Mouse (Mus musculus) layer of hippocampus, adult 2 months (tissue): ENCODE results near the gene 4931428F04Rik. TPM values are rescaled to one million over a fixed set of nuclear protein-coding genes. Genes with fewer than 3 reads are reported as not detected.
A peak's percentile ranks its signal among the peaks of the same experiment; 100 is the strongest.

ENCODE experiments used
- DNase-seq, 2 experiments: peaks; one replicate each; pipeline ENCODE4 v3.0.0; 2022; ENCODE audit warnings: low spot score in 2 of 2
- H3K27ac ChIP-seq: fragments of 200-600 bp; 2 replicates; pipeline ENCODE4 v1.8.1; 2022
- H3K4me3 ChIP-seq: fragments of 200-600 bp; 2 replicates; pipeline ENCODE4 v1.8.1; 2022; ENCODE audit warnings: mild to moderate bottlenecking
- CTCF ChIP-seq: fragments of 200-600 bp; conservative IDR thresholded peaks from 2 replicates; pipeline ENCODE4 v1.8.1; 2022; ENCODE audit warnings: antibody characterized with exemption, mild to moderate bottlenecking, moderate library complexity
- total RNA-seq, 2 experiments: library from RNA; stranded (reverse); gene quantifications; 2 replicates each; pipeline ENCODE4 v1.2.3; 2021

Gene 4931428F04Rik
- total RNA-seq, 2 experiments from 2014 or later: 20.0 to 24.4 TPM

GRCm38 (mm10) chr8:105259721-105260320, 29.8 kb downstream of the 4931428F04Rik start:
- H3K27ac ChIP-seq: no peak overlapping the region
- TF ChIP-seq CTCF: peak; percentile 98
- peak; percentile 41 to 75 for DNase-seq

DNA sequence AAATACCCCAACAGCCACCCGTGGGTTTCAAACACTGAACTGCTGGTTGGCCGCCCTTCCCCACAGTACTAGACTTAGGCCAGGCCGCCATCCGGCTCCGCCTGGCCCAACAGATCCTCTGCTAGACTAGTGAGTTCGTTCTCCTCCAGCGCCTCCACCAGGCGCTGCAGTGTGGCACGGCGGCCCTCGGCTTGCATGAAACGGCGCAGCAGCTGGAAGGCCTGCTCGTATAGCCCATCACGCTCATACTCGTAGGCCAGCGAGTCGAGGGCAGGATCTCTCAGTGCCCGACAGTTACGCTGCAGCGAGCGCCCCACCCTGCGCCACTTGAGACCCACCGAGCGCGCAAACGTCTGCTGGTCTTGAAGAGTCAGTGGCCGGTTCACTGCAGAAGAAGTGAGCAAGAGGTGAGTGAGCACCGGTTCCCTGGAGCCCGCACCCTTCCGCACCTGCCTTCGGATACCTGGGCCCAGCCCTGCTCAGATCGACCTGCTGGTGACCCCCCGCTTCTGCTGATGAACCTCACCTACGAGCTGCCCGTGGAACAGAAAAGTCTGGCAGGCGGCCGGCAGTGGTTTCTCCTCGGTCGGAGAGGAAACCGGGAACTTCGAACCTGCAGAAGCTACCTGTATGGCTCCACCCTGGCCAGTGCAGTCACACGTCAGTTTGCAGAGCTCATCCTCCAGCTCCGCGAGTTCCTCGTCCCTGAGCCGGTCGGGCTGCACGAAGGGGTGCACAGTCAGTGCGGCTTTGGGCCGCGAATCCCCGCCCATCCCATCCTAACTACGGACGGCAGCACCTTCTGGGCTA, 30.5 kb downstream of the 4931428F04Rik start:
- peak overlapping the region; percentile 47 for H3K4me3 ChIP-seq
- DNase-seq: no peak
- no peak overlapping the region for H3K27ac ChIP-seq
- TF ChIP-seq CTCF: peak; percentile 28

More at GRCm38 (mm10) chr8:105259721-105260320, 29.8 kb downstream of the 4931428F04Rik start:
- peak overlapping the region; percentile 47 for H3K4me3 ChIP-seq

DNA sequence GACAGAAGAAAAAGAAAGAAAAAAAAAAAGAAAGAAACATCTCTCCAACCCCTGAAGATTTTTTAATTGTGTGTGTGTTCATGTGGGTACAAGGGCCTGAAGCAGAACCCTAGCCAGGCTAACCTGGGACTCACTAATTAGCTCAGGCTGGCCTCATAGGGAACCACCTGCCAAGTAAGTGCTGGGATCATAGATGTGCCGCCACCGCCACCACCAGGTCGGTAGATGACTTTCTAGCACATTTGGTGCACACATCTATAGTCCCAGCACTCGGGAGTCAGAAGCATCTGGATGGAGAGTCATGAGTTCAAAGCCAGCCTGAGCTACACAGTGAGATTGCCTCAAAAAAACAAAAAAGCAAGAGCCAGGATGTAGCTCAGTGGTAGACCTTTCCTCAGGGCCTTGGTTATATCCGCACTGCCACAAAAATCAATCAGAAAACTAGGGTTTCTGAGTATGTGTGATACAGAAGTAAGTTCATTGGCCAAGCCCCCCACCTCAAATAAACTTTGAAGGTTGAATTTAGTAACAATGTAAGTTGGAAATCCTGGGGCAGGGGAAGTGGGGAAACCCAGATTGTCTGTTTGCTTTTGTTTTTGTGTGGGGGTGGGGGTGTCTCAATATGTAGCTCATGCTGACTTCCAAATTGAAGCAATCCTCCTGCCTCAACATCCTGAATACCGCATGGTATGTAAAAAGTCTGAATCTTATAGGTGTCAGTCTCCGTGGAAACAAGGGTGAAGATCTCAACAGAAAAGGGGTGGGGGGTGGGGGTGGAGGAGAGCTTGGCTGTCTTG, 32.1 kb downstream of the 4931428F04Rik start:
- H3K27ac ChIP-seq: no peak overlapping the region
- no peak overlapping the region for H3K4me3 ChIP-seq
- DNase-seq: no peak
- TF ChIP-seq CTCF: no peak

DNA sequence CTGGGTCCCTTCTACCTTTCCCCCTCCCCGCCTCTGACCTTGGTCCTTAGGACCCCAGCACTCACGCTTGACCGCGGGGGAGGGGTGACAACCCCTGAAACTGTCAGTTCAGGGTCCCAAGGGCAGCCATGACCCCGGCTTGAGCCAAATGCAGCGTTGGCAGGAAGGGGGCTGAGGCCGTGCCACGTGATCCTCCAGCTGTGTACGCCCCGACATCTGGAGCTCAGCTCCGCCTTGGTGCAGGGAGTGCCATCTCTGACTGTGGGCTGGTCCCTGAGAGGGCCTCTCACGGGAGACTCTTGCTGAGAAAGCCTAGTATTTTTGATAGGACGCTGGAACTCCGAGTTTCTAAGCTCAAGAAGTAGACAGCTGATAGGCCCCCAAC, 34.7 kb downstream of the 4931428F04Rik start, which contains the start of gene B3gnt9:
B3gnt9 (minus strand) TSS at position 188 of the 385 bp plus-strand sequence.
- H3K4me3 ChIP-seq: peak within 1 kb of the TSS; percentile 86
- TF ChIP-seq CTCF: no peak
- peak within 1 kb of the TSS; percentile 83 for H3K27ac ChIP-seq
- DNase-seq: peak in 1 of 2 experiments; percentile 34

DNA sequence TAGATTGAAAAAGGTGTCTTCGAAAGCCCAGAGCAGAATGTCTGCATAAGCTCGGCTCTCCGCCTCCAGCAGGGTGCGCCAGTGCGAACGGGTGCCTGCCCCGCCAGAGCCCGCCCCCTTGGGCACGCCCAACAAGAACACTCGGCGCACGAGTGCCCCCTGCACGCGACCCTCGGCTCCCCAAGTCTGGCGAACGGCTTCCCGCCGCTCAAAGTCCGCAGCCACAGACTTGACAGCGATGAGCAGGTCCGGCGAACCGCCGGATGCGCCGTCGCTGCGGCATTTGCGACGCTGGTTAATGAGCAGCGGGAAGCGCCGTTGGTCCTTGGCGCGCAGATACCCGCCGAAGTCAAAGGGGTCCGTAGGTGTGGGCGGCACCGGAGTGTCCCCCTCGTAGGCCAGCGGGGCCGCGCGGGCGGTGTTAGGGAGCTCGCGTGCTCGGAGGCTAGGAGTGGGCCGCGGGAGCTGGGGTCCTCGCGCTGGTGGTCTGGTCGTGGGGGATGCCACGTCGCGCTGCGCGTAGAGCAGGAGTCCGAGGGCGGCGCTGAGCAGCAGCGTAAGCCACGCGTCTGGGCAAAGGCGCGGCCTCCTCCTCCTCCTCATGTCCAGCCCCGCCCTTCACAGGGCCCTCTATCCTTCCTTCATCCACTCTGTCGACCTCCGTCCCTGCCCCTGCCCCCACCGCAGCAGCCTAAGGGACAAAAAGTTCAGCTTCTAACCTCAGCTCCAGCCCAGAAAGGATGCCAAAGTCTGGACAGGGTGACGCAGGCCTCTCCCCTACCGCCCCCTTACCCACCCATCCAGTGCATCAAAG, 35.3 kb downstream of the 4931428F04Rik start:
- DNase-seq: peak; percentile 89 to 92

DNA sequence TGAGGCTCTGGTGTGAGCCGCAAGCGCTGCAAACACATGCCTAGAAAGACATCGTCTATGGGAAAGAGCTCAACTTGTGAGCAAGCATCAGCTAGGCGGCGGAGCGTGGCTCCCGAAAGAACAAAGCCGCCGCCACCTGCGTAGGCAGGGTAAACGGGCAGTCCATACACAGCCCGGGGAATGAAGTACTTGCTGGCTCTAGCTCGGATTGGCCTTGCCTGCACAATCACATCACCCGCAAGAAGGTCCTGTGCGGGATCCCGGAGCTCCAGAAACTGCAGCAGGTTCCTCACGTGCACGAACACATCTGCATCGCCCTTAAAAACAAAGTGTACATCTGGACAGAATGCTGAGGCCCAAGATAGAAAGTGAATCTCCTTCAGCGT, 35.9 kb downstream of the 4931428F04Rik start:
- Histone ChIP-seq H3K4me3 (peak overlapping the region; percentile 86), H3K27ac (peak overlapping the region; percentile 83; the same call in 1 of the 2 replicates)
- no peak for TF ChIP-seq CTCF
- DNase-seq: no peak

More for the DNA sequence above, 35.3 kb downstream of the 4931428F04Rik start:
- Histone ChIP-seq H3K4me3 (peak overlapping the region; percentile 86), H3K27ac (peak overlapping the region; percentile 83)
- TF ChIP-seq CTCF: peak; percentile 93

DNA sequence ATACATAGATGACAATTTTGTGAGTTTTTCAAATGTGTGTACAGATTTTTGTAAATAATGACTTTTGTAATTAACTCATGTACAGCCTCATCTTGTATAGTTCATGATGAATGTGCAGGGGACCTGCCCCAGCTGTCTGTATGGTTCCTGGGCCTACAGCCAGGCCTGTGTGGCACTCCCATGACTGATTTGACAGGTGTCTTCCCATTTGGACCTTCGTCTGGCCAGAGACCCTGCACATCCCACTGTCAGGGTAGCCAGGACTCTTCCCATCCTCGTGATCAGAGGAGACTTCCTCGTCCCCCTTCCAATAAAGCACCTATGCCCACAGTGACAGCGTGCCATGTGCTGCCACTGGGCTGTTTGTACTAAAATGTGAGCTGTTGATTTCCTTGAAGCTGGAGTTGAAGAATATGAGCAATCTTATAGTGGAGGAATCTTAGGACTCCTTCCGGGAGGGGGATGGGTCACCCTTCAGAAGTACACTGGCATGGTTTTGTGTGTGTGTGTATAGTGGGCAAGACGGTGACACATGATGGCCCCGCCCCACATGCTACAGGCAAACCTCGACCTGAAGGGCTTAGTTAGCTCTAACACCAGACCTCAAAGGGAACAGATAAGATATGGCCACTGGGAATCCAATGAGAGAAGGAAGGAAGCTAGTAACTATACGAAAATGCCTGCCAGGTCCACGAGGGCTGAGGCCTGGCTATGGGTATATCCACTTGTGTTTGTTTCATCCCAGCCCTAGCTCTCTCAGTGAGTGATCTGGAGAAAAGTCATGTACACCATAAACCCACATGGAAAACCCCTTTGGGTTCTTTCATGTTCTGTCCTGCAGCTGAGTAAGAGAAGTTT, 36.8 kb downstream of the 4931428F04Rik start:
- Histone ChIP-seq H3K27ac (no peak overlapping the region), H3K4me3 (no peak overlapping the region)
- DNase-seq: no peak
- no peak for TF ChIP-seq CTCF

DNA sequence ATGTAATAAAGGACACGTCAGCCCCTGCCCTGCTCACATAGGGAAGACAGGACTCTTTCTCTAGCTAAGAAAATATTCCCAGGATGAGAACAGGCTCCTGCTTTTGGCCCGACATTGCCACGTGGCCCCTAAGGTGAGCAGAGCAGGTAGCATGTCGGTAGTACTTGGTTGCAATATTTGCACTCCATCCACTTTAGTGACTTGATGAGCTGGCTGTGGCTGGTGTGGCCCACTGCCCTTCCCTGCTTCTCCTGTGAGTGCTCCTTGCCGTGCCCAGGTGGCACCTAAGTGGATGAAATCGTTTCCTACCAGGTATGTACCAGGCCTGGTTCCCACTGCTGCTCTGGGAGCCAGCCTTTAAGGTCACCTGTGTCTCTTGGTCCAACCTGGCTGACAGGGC, 37.7 kb downstream of the 4931428F04Rik start:
- no peak for TF ChIP-seq CTCF
- no peak overlapping the region for H3K4me3 ChIP-seq
- no peak for DNase-seq
- no peak overlapping the region for H3K27ac ChIP-seq

- H3K4me3 ChIP-seq: no peak overlapping the region
- TF ChIP-seq CTCF: no peak
- no peak overlapping the region for H3K27ac ChIP-seq
- DNase-seq: no peak
Measured at GRCm38 (mm10) chr8:105241016-105241415, 48.6 kb downstream of the 4931428F04Rik start.

GRCm38 (mm10) chr8:105237442-105238142, 52.1 kb downstream of the 4931428F04Rik start:
- DNase-seq: no peak
- H3K4me3 ChIP-seq: no peak overlapping the region
- H3K27ac ChIP-seq: no peak overlapping the region
- TF ChIP-seq CTCF: no peak

- TF ChIP-seq CTCF: no peak
- no peak for DNase-seq
- H3K4me3 ChIP-seq: no peak overlapping the region
- H3K27ac ChIP-seq: no peak overlapping the region
Measured at GRCm38 (mm10) chr8:105235206-105235605, 54.5 kb downstream of the 4931428F04Rik start.
